Mouse (Mus musculus): ENCODE measurements at regions not wholly inside any gene's neighbourhood (a gene's known extent, or its start where the extent isn't known, plus 50 kb on each side); places are given as distances from the start of the nearest gene placed in this dataset.

DNA sequence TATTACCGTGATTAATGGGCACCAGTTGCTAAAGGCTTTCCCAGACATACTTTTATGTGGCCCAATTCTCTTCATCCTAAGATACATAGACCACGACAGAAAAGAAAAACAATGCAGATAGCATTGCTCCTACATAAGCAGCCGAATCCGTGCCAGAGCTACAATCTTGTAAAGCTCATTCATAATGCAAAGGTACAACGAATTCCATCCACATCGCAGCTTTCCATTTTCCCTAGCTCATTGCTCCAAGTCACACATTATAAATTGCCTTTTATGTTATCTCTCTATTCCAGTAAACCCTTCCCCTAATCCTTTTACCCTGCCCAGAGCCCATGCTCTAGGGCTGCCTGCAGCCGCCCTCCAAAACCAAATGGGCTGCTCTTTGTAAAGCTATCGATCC, 226.8 kb downstream of the Utp18 start:
- no peak for TF ChIP-seq CTCF (IDR thresholded peaks at IDR 0.05; ENCODE audit: borderline replicate concordance, insufficient read depth, low read length)
- no peak for TF ChIP-seq POLR2A (IDR thresholded peaks at IDR 0.05; ENCODE audit: low read depth, low read length)

Data from embryonic fibroblast, embryonic 13.5 days (primary cell).